Mouse (Mus musculus) G1E (cell line): ENCODE data around the gene Pdcd2l. TPM values are rescaled to one million over a fixed set of nuclear protein-coding genes. Genes with fewer than 3 reads are reported as not detected.
A peak's percentile ranks its signal among the peaks of the same experiment; 100 is the strongest.
"Not testable (repeated sequence)": the region's sequence is repeated elsewhere in the genome, so short reads cannot be mapped to it uniquely, and the experiment has no call there.

Experiments used
- ATAC-seq: 2 replicates; pipeline ENCODE4 v1.8.0; 2016; ENCODE audit warnings: mild to moderate bottlenecking; ENCODE audit not compliant: insufficient number of reproducible peaks, poor library complexity, low FRiP score, severe bottlenecking; ENCODE audit errors: extremely low read depth
- DNase-seq: peaks from one replicate; pipeline ENCODE4 v3.0.0; 2012; ENCODE audit warnings: low spot score
- H3K27me3 ChIP-seq: 2 replicates; pipeline ENCODE4 v1.6.1; 2012; ENCODE audit warnings: mild to moderate bottlenecking, low read length, inconsistent platforms; ENCODE audit not compliant: insufficient read depth
- H3K36me3 ChIP-seq: replicated peaks from 2 replicates; pipeline ENCODE3; 2012; ENCODE audit warnings: mild to moderate bottlenecking, inconsistent platforms
- H3K4me1 ChIP-seq: 2 replicates; pipeline ENCODE4 v1.6.1; 2012; ENCODE audit warnings: low read depth, low read length, inconsistent platforms, mixed read lengths; ENCODE audit not compliant: insufficient read depth
- H3K4me3 ChIP-seq: 2 replicates; pipeline ENCODE4 v1.5.1; 2012; ENCODE audit warnings: low read depth, mild to moderate bottlenecking, inconsistent platforms, low read length, moderate library complexity, mixed read lengths
- H3K9me3 ChIP-seq: replicated peaks from 2 replicates; pipeline ENCODE4 v1.6.1; 2012; ENCODE audit warnings: inconsistent platforms
- CTCF ChIP-seq: IDR thresholded peaks from 2 replicates; pipeline ENCODE4 v1.5.1; 2012; ENCODE audit warnings: low read depth, low read length, inconsistent platforms, mixed read lengths
- GATA1 ChIP-seq: IDR thresholded peaks from 2 replicates; pipeline ENCODE4 v1.6.1; 2012; ENCODE audit warnings: borderline replicate concordance, low read length, inconsistent platforms, mixed read lengths
- GATA2 ChIP-seq: IDR thresholded peaks from 2 replicates; pipeline ENCODE4 v1.6.1; 2012; ENCODE audit warnings: low read depth, low read length, inconsistent platforms, borderline replicate concordance
- POLR2AphosphoS5 ChIP-seq: IDR thresholded peaks from 2 replicates; pipeline ENCODE4 v1.6.1; 2012; ENCODE audit warnings: low read depth, low read length, inconsistent platforms; ENCODE audit not compliant: insufficient replicate concordance
- TAL1 ChIP-seq: conservative IDR thresholded peaks from 2 replicates; pipeline ENCODE4 v1.6.1; 2012; ENCODE audit warnings: low read depth, low read length, inconsistent platforms, mixed read lengths
- polyA plus RNA-seq: library from polyadenylated mRNA; stranded (reverse); fragments of >175 nt; gene quantifications from 2 replicates; pipeline ENCODE4 v1.2.3, GENCODE M21; 2012
- total RNA-seq, 2 experiments: library from RNA; stranded (forward) in 1 of 2; stranded (reverse) in 1 of 2; fragments of 200-1000 nt in 1 of 2; fragments of >200 nt in 1 of 2; fragmentation: Nextera tagmentation in 1 of 2; gene quantifications; 2 replicates each; pipeline ENCODE4 v1.2.3; 2014 to 2017

Gene Pdcd2l
- total and polyA plus RNA-seq, 3 experiments: 6.9 to 49.8 (median 36.6) TPM

DNA sequence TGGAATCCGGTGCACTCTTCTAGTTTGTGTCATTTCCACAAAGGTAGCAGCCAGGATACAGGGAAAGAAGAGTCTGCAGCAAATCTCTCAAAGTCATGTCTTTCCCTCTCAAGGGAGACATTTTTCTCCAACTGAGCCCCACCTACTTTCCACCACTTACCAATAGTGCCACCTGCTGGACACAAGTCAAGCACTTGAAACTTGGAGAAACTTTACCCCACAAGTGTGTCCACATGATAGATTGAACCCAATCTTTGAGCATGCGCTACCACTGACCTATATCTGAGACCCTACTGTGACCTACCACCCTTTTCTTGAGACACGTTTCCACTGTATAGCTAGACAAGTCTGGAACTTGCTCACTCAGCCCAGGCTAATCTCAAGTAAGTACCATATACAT lies 1.9 kb upstream of the Pdcd2l start:
- Histone ChIP-seq H3K36me3 (peaks cover 53% of the 10 kb centered on the region), H3K9me3 (no peaks in the 10 kb centered on the region), H3K4me3 (no peak overlapping the region), H3K4me1 (peaks cover 42% of the 10 kb centered on the region), H3K27me3 (no peaks in the 10 kb centered on the region)
- no peak for DNase-seq
- TF ChIP-seq CTCF: peak; percentile 58
- TF ChIP-seq TAL1: no peak
- no peak for TF ChIP-seq GATA1
- TF ChIP-seq POLR2AphosphoS5: no peak; the same call in 1 of the 2 replicates
- no peak for ATAC-seq

DNA sequence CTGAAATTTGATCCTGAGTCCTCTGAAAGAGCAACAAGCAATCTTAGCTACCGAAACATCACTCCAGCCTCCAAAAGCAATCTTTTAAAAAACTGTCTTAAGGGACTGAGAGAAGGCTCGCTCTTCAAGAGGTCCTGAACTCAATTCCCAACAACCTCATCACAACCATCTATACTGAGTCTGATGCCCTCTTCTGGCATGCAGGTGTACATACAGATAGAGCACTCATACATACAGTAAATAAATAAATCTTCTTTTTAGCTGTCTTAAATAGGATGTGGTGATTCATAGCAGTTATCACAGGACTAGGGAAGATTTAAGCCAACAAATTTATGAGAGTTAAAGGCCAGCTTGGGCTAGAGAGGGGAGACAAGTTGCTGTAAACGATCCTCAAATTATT lies 829 bp downstream of the Pdcd2l start:
- Histone ChIP-seq H3K9me3 (no peaks in the 10 kb centered on the region), H3K4me3 (peak overlapping the region; percentile 100), H3K27me3 (no peaks in the 10 kb centered on the region), H3K36me3 (peaks cover 45% of the 10 kb centered on the region), H3K4me1 (peaks cover 34% of the 10 kb centered on the region)
- DNase-seq: no peak
- ATAC-seq: no peak
- TF ChIP-seq GATA2 (no peak), GATA1 (no peak), CTCF (no peak), POLR2AphosphoS5 (no peak), TAL1 (no peak)

DNA sequence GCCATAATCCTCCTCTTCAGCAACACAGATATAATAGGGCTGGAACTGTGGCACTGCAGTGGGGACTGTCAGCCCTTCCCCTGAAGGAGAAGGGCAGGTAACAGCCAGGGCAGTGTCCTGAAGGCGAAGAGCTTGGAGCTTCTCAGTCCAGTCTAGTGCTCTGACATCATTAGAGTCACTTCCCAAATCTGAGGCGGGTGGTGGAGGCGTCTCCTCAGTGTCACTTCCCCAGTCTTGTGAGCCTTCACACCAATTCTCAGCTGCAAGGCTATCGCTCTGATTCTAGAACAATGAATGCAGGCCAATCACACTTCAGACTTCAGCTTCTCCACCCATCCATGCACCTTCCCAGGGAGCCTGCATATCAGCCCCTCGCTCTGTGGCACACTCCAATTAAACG lies 3.6 kb downstream of the Pdcd2l start:
- H3K36me3 ChIP-seq: peaks cover 60% of the 10 kb centered on the region
- no peak for TF ChIP-seq CTCF
- H3K4me3 ChIP-seq: no peak overlapping the region
- ATAC-seq (no peak), DNase-seq (no peak)
- no peaks in the 10 kb centered on the region for H3K27me3 ChIP-seq
- no peaks in the 10 kb centered on the region for H3K9me3 ChIP-seq
- H3K4me1 ChIP-seq: peaks cover 41% of the 10 kb centered on the region

DNA sequence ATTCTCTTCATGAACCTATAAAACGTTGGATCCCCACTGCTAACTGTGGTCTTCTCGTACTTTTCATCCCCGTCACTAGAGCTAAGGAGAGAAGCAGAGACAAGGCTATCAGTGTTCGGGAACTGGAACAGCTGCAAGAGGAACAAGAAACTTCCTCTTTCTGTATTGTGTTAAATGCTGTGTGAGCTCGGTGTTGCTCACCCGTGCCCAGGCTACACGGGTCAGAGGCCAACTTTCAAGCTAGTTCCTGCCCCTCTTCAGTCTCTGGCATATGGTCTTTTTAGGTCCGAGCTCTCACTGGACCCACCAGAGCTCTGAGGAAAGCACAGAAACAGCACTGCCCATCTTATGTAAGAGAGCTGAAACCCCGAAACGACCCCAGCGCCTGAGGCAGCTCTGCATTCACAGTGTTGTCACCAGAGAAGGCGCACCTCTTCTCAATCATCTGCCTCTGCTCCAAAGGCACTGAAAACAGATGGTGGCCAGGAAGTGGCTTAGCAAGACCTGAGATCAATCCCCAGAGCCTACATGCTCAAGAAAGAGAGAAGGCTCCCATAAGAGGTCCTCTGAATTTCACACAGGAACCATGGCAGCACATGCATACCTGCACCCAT lies 7.0 kb downstream of the Pdcd2l start:
- Histone ChIP-seq H3K4me3 (no peak overlapping the region; the same call in 1 of the 2 replicates), H3K27me3 (no peaks in the 10 kb centered on the region), H3K9me3 (no peaks in the 10 kb centered on the region), H3K36me3 (peaks cover 80% of the 10 kb centered on the region), H3K4me1 (peaks cover 27% of the 10 kb centered on the region)
- DNase-seq: peak; percentile 38
- TF ChIP-seq GATA2 (no peak), CTCF (no peak), TAL1 (no peak), GATA1 (no peak), POLR2AphosphoS5 (no peak)
- ATAC-seq: peak; percentile 75

DNA sequence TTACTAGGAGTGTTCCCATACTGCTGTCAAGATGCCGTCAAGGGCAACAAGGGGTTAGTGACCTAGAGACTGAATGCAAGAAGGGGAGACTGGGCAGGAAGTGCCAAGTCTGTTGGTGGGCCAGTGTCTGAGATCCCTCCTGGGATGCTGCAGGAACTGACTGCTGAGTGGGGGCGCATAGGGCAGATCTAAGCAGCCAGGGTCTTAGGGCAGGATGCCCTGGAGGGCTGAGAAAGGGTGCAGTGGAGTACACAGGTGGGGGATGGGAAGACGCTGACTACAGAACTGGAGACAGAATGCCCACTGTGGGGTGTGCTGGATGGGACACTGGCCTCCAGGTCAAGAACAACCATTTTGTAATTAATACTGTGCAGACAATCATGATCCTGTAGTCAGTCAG lies 12.7 kb downstream of the Pdcd2l start:
- Histone ChIP-seq H3K4me1 (peaks cover 5% of the 10 kb centered on the region), H3K4me3 (no peak overlapping the region), H3K9me3 (no peaks in the 10 kb centered on the region), H3K27me3 (no peaks in the 10 kb centered on the region), H3K36me3 (peaks cover 63% of the 10 kb centered on the region)
- no peak for TF ChIP-seq TAL1
- TF ChIP-seq CTCF: no peak
- ATAC-seq (no peak), DNase-seq (no peak)

DNA sequence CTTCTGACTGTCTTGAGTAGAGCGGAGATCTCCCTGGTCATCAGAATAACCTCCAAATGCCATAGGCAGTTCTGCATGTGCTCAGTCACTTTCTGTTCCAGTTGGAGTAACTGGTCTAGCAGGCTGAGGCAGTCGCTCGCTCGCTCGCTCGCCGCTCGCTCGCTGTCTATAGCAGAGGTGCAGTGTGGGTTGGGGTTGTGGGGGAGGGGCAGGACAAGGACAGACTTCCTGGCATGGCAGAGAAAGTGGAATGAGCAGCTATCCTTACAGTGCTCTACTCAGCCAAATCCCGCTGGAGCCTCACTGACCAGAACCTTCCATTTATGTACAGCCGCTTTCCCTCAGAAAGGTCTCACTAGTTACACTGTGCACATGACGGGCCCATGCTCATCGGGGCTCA lies 13.1 kb downstream of the Pdcd2l start:
- ATAC-seq (no peak), DNase-seq (no peak)
- H3K4me3 ChIP-seq: no peak overlapping the region
- no peaks in the 10 kb centered on the region for H3K27me3 ChIP-seq
- no peak for TF ChIP-seq CTCF
- TF ChIP-seq GATA1: no peak
- no peak for TF ChIP-seq TAL1
- no peak for TF ChIP-seq POLR2AphosphoS5
- TF ChIP-seq GATA2: no peak
- H3K9me3 ChIP-seq: no peaks in the 10 kb centered on the region
- peaks cover 5% of the 10 kb centered on the region; the same call in 1 of the 2 replicates for H3K4me1 ChIP-seq
- H3K36me3 ChIP-seq: peaks cover 58% of the 10 kb centered on the region

DNA sequence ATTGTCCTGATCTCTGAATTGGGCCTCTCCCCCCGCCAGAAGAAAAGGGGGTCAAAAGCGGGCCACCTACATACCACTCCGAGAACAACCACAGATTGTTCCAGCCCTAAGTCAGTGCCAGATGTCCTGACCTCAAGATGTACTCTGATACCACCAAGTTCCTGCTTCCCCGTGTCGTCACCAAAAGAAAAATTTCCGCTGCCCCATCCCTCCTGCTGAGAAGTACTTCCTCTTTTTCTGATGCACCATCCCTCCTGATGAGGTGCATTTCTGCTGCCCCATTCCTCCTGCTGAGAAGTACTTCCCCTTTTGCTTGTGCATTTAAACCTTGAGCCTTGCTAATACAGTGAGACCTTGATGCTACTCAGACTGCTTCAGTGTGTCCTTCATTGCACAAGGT lies 20.2 kb downstream of the Pdcd2l start:
- DNase-seq, H3K4me3 ChIP-seq, H3K4me1 ChIP-seq, H3K27me3 ChIP-seq, H3K36me3 ChIP-seq, ATAC-seq: not testable (repeated sequence)
- H3K9me3 ChIP-seq: peaks cover 23% of the 10 kb centered on the region
